Mouse (Mus musculus): ENCODE data around the gene Lsm4.

DNA sequence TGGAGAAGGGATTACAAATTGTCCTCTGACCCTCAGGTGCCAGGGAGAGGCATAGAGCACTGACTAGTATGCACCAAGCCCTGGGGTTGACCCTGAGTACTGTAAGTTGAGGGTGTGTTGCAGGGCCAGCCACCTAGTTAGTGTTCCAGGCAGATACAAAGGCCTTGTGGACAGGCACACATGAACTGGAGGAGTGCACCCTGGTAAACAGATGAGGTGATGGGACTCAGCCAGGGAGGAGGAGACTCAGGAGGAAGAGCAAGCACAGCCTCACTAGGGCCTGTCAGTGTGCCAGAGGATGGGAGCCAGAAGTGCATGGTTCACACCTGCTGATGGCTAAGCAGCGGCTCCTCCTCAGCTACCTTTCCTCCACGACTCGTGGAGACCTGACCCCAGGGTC is 7.0 kb downstream of the Lsm4 start:
- no peak for TF ChIP-seq NRF1 (IDR thresholded peaks at IDR 0.05; ENCODE audit: insufficient read depth, low read depth, low read length, poor library complexity, severe bottlenecking)
- no peak for TF ChIP-seq MAFK (IDR thresholded peaks at IDR 0.05; ENCODE audit: borderline replicate concordance, low read depth, low read length)
- TF ChIP-seq MYC (IDR thresholded peaks at IDR 0.05; ENCODE audit: low read depth, low read length), result no peak
- no peak for TF ChIP-seq POLR2A (IDR thresholded peaks at IDR 0.05; ENCODE audit: control insufficient read depth in 1 of 2, insufficient read depth in 1 of 2, low read depth in 1 of 2, low read length in 2 of 2, poor library complexity in 1 of 2)
- no peak for TF ChIP-seq CTCF (IDR thresholded peaks at IDR 0.05 in 2 of 3, conservative IDR thresholded peaks at IDR 0.05 in 1 of 3; ENCODE audit: control insufficient read depth in 1 of 3, insufficient read depth in 1 of 3, low read depth in 2 of 3, low read length in 3 of 3, poor library complexity in 1 of 3, severe bottlenecking in 1 of 3)

Measured in MEL (cell line).